ENCODE assay signal across 11 mouse cellular contexts in genomic region chr3:24605485-24605884, GRCm38 (mm10).
DNase-seq lines count a peak whose midpoint lies in the region; ATAC-seq lines count a peak whose summit lies in the region.
"Had no signal": no experiment of that assay in that cellular context is flagged by ENCODE, and none has a peak within 500 bp of the region (broad histone marks: within the 10 kb centered on the region; RNA-seq: fewer than 3 reads in every experiment).

No protein-coding gene starts in this region.

- H3K27me3 ChIP-seq in midbrain, embryonic 11.5 days (ENCODE audit: control insufficient read depth, insufficient read depth, low read length): no peaks in the 10 kb centered on the region
- no peaks in the 10 kb centered on the region for H3K27me3 ChIP-seq in midbrain, embryonic 10.5 days (ENCODE audit: low read depth, poor library complexity, severe bottlenecking)
- H3K27me3 ChIP-seq in forebrain, embryonic 13.5 days: no peaks in the 10 kb centered on the region
- no peaks in the 10 kb centered on the region for H3K27me3 ChIP-seq in heart, embryonic 11.5 days (ENCODE audit: control insufficient read depth, insufficient read depth, low read length)
- H3K27me3 ChIP-seq: liver, embryonic 13.5 days had no signal

- H3K4me2 ChIP-seq in midbrain, embryonic 11.5 days: no peak overlapping the region
- no peak overlapping the region for H3K4me2 ChIP-seq in forebrain, embryonic 13.5 days
- H3K4me2 ChIP-seq in heart, embryonic 11.5 days: no peak overlapping the region
- H3K4me2 ChIP-seq: liver, embryonic 13.5 days had no signal

- no peaks in the 10 kb centered on the region for H3K4me1 ChIP-seq in midbrain, embryonic 11.5 days (ENCODE audit: control insufficient read depth, insufficient read depth, low read length)
- no peaks in the 10 kb centered on the region for H3K4me1 ChIP-seq in midbrain, embryonic 10.5 days
- peaks cover 8% of the 10 kb centered on the region; the same call in 1 of the 2 replicates for H3K4me1 ChIP-seq in forebrain, embryonic 13.5 days
- H3K4me1 ChIP-seq in heart, embryonic 11.5 days (ENCODE audit: control insufficient read depth, insufficient read depth, low read length): no peaks in the 10 kb centered on the region
- H3K4me1 ChIP-seq: liver, embryonic 13.5 days had no signal

- peak; percentile 86 for ATAC-seq in midbrain, embryonic 11.5 days (ENCODE audit: low FRiP score)
- ATAC-seq in forebrain, embryonic 13.5 days: peak; percentile 94
- ATAC-seq in heart, embryonic 11.5 days (replicated peaks; ENCODE audit: insufficient number of reproducible peaks, low FRiP score, low TSS enrichment): no peak

- no peak overlapping the region for H3K4me3 ChIP-seq in midbrain, embryonic 11.5 days (ENCODE audit: low read depth, low read length)
- H3K4me3 ChIP-seq in midbrain, embryonic 10.5 days: no peak overlapping the region
- no peak overlapping the region for H3K4me3 ChIP-seq in forebrain, embryonic 13.5 days
- H3K4me3 ChIP-seq in heart, embryonic 11.5 days (ENCODE audit: low read depth, low read length): no peak overlapping the region
- H3K4me3 ChIP-seq: gastrocnemius, adult 2 months; liver, embryonic 13.5 days had no signal

- H3K36me3 ChIP-seq in midbrain, embryonic 11.5 days (ENCODE audit: control insufficient read depth, insufficient read depth, low read length): no peaks in the 10 kb centered on the region
- no peaks in the 10 kb centered on the region for H3K36me3 ChIP-seq in midbrain, embryonic 10.5 days
- H3K36me3 ChIP-seq in forebrain, embryonic 13.5 days (ENCODE audit: poor library complexity, severe bottlenecking): no peaks in the 10 kb centered on the region
- H3K36me3 ChIP-seq in heart, embryonic 11.5 days (ENCODE audit: control insufficient read depth, insufficient read depth, low read length): no peaks in the 10 kb centered on the region
- H3K36me3 ChIP-seq: liver, embryonic 13.5 days had no signal

- no peak for DNase-seq in midbrain, embryonic 11.5 days (ENCODE audit: low spot score, missing footprints)
- no peak for DNase-seq in midbrain, embryonic 10.5 days (ENCODE audit: low spot score)
- peak; percentile 6 for DNase-seq in kidney, postnatal 10 days
- DNase-seq in right cerebral cortex, postnatal 10 days (ENCODE audit: low spot score in 2 of 2): no peak
- DNase-seq in frontal cortex, postnatal 14 days (ENCODE audit: low spot score in 2 of 2): no peak
- DNase-seq: gastrocnemius, adult 2 months; liver, embryonic 13.5 days; spleen, adult 18-20 months; thymus, postnatal 14 days had no signal

- no peak overlapping the region for H3K9ac ChIP-seq in midbrain, embryonic 11.5 days (ENCODE audit: low read length)
- H3K9ac ChIP-seq in forebrain, embryonic 13.5 days: no peak overlapping the region
- no peak overlapping the region for H3K9ac ChIP-seq in heart, embryonic 11.5 days (ENCODE audit: low read depth, low read length)
- H3K9ac ChIP-seq: liver, embryonic 13.5 days had no signal

- no peaks in the 10 kb centered on the region for H3K9me3 ChIP-seq in midbrain, embryonic 11.5 days (ENCODE audit: control insufficient read depth, low read length)
- no peaks in the 10 kb centered on the region for H3K9me3 ChIP-seq in midbrain, embryonic 10.5 days (replicated peaks)
- H3K9me3 ChIP-seq in forebrain, embryonic 13.5 days (replicated peaks): no peaks in the 10 kb centered on the region
- no peaks in the 10 kb centered on the region for H3K9me3 ChIP-seq in heart, embryonic 11.5 days (replicated peaks; ENCODE audit: control insufficient read depth, low read length)
- H3K9me3 ChIP-seq: liver, embryonic 13.5 days had no signal

- H3K27ac ChIP-seq in midbrain, embryonic 11.5 days (ENCODE audit: low read depth, low read length): no peak overlapping the region
- H3K27ac ChIP-seq in midbrain, embryonic 10.5 days (replicated peaks): no peak overlapping the region
- H3K27ac ChIP-seq in forebrain, embryonic 13.5 days: no peak overlapping the region
- no peak overlapping the region for H3K27ac ChIP-seq in heart, embryonic 11.5 days (ENCODE audit: low read depth, low read length)
- H3K27ac ChIP-seq: gastrocnemius, adult 2 months; liver, embryonic 13.5 days had no signal
